ENCODE assay signal across 9 mouse cellular contexts in genomic region chr3:61362821-61363160, GRCm38 (mm10). TPM values are rescaled to one million over a fixed set of nuclear protein-coding genes. Genes with fewer than 3 reads are reported as not detected.
DNase-seq lines count a peak whose midpoint lies in the region; ATAC-seq lines count a peak whose summit lies in the region.
"Had no signal": no experiment of that assay in that cellular context is flagged by ENCODE, and none has a peak within 500 bp of the region (broad histone marks: within the 10 kb centered on the region; RNA-seq: fewer than 3 reads in every experiment).

No protein-coding gene starts in this region.

- peak overlapping the region; percentile 72 to 87 for H3K4me3 ChIP-seq in heart, embryonic 14.5 days (ENCODE audit: control insufficient read depth in 1 of 2, insufficient read depth in 1 of 2, low read depth in 1 of 2, low read length in 2 of 2)
- H3K4me3 ChIP-seq in brown adipose tissue, adult 24 weeks (ENCODE audit: insufficient read depth, low read depth, low read length) = peak overlapping the region; percentile 65
- peak overlapping the region; percentile 82 for H3K4me3 ChIP-seq in hindbrain, embryonic 15.5 days

- H3K4me1 ChIP-seq in heart, embryonic 14.5 days (ENCODE audit: control insufficient read depth in 2 of 2, insufficient read depth in 2 of 2, low read length in 2 of 2) = peaks cover 2 to 15% of the 10 kb centered on the region in 2 experiments; a peak in 2 of 4 replicates
- no peaks in the 10 kb centered on the region; the same call in 1 of the 2 replicates for H3K4me1 ChIP-seq in brown adipose tissue, adult 24 weeks (ENCODE audit: control insufficient read depth, insufficient read depth, insufficient read length, low read length)
- peaks cover 24% of the 10 kb centered on the region for H3K4me1 ChIP-seq in hindbrain, embryonic 15.5 days (replicated peaks)

- peak overlapping the region; percentile 84 for H3K9ac ChIP-seq in heart, embryonic 14.5 days (ENCODE audit: low read length)
- H3K9ac ChIP-seq in hindbrain, embryonic 15.5 days = peak overlapping the region; percentile 49

- no peak for DNase-seq in heart, adult 11 months
- DNase-seq in ovary, postnatal 36 days (ENCODE audit: low spot score) = no peak
- DNase-seq in gastrocnemius, postnatal 4 days (ENCODE audit: low spot score in 2 of 2) = no peak
- DNase-seq in gastrocnemius, postnatal 36 days = no peak

- H3K27me3 ChIP-seq in heart, embryonic 14.5 days (ENCODE audit: control insufficient read depth, insufficient read depth, low read length) = no peaks in the 10 kb centered on the region
- no peaks in the 10 kb centered on the region for H3K27me3 ChIP-seq in hindbrain, embryonic 15.5 days
- H3K27me3 ChIP-seq: Patski had no signal

- H3K4me2 ChIP-seq in heart, embryonic 14.5 days (ENCODE audit: low read length) = peak overlapping the region; percentile 79
- H3K4me2 ChIP-seq in hindbrain, embryonic 15.5 days = peak overlapping the region; percentile 90

- H3K36me3 ChIP-seq in heart, embryonic 14.5 days (ENCODE audit: control insufficient read depth, insufficient read depth, low read length) = no peaks in the 10 kb centered on the region
- no peaks in the 10 kb centered on the region for H3K36me3 ChIP-seq in hindbrain, embryonic 15.5 days

- peak overlapping the region; percentile 96 to 99 for H3K27ac ChIP-seq in heart, embryonic 14.5 days (replicated peaks in 1 of 2; ENCODE audit: control insufficient read depth in 1 of 2, insufficient read depth in 1 of 2, low read depth in 2 of 2, low read length in 2 of 2)
- peak overlapping the region; percentile 69 for H3K27ac ChIP-seq in brown adipose tissue, adult 24 weeks (replicated peaks; ENCODE audit: low read depth, low read length)
- H3K27ac ChIP-seq in hindbrain, embryonic 15.5 days (replicated peaks) = peak overlapping the region; percentile 89

- ATAC-seq in heart, embryonic 14.5 days (ENCODE audit: insufficient number of reproducible peaks, insufficient read depth, low FRiP score, low read depth) = no peak
- ATAC-seq in hindbrain, embryonic 15.5 days (ENCODE audit: low FRiP score, low read depth) = no peak
- peak; percentile 0 for ATAC-seq in megakaryocyte, adult 5-6 weeks (ENCODE audit: poor library complexity, severe bottlenecking)

- intact Hi-C loops in gastrocnemius, postnatal 36 days (cut with DNase I) = no loop called here

- 5% methylated on average over 9 of the region's 9 CpGs for WGBS in heart, embryonic 14.5 days
- WGBS in hindbrain, embryonic 15.5 days = 5% methylated on average over 9 of the region's 9 CpGs

- H3K9me3 ChIP-seq in heart, embryonic 14.5 days (ENCODE audit: control insufficient read depth, low read length) = no peaks in the 10 kb centered on the region
- no peaks in the 10 kb centered on the region for H3K9me3 ChIP-seq in hindbrain, embryonic 15.5 days

RNA-seq across cellular contexts. Expression of gene Rap2b, which starts 1.4 kb away (rescaled TPM):
- 7.5 and 7.8 TPM in 2 replicates for polyA plus RNA-seq in heart, embryonic 14.5 days (2014; fragmentation: Nextera tagmentation; extraction: Ambion mirVana)
- polyA plus RNA-seq in brown adipose tissue, adult 24 weeks (2012; ENCODE audit: insufficient read depth, insufficient read length, missing spikeins) = 3.0 and 3.2 TPM in 2 replicates
- polyA plus RNA-seq in hindbrain, embryonic 15.5 days (2015; fragmentation: Nextera tagmentation; extraction: Ambion mirVana) = 10.7 and 11.9 TPM in 2 replicates
- total RNA-seq in megakaryocyte, adult 5-6 weeks (2015) = 10.8 and 11.4 TPM in 2 replicates
- total RNA-seq in megakaryocyte, adult 5-6 weeks (2017) = 15.0 and 19.4 TPM in 2 replicates
- total RNA-seq in gastrocnemius, postnatal 4 days (2021) = 1 to 10 TPM; 8.7 to 8.9 TPM
- 1 to 10 TPM; 1.3 to 1.4 TPM for total RNA-seq in gastrocnemius, postnatal 36 days (2021)

RNA-seq across cellular contexts. Expression of gene B430305J03Rik, which starts 3.0 kb away (rescaled TPM):
- polyA plus RNA-seq in heart, embryonic 14.5 days (2014; fragmentation: Nextera tagmentation; extraction: Ambion mirVana) = not detected in 2 replicates
- not detected in 2 replicates for polyA plus RNA-seq in brown adipose tissue, adult 24 weeks (2012; ENCODE audit: insufficient read depth, insufficient read length, missing spikeins)
- polyA plus RNA-seq in hindbrain, embryonic 15.5 days (2015; fragmentation: Nextera tagmentation; extraction: Ambion mirVana) = not detected in 2 replicates
- total RNA-seq in megakaryocyte, adult 5-6 weeks (2015) = 0.25 and 0.62 TPM in 2 replicates
- total RNA-seq in megakaryocyte, adult 5-6 weeks (2017) = 0.28 and 0.95 TPM in 2 replicates
- total RNA-seq in gastrocnemius, postnatal 4 days (2021) = under 1 TPM; 0.39 to 0.47 TPM
- total RNA-seq in gastrocnemius, postnatal 36 days (2021) = not detected

Comparison
In these comparisons a context has a peak if more than half of its experiments do, and no peak if none do; other contexts are left out.
1. RNA of gene Rap2b, which starts 1.4 kb away (total RNA-seq): 10.8 to 19.4 TPM in megakaryocyte, adult 5-6 weeks and 8.7 to 8.9 TPM in gastrocnemius, postnatal 4 days; 1.3 to 1.4 TPM in gastrocnemius, postnatal 36 days; every median in the first group is over 4 times any median in the second.
2. Peak in every context shown above with its lines, with median percentiles within 50 percentile points of each other: H3K27ac ChIP-seq and H3K4me3 ChIP-seq.